Mouse (Mus musculus): ENCODE measurements at regions not wholly inside any gene's neighbourhood (a gene's known extent, or its start where the extent isn't known, plus 50 kb on each side); places are given as distances from the start of the nearest gene placed in this dataset.

- H3K9me3 ChIP-seq (replicated peaks; ENCODE audit: low read length), result no peaks in the 10 kb centered on the region
- no peak overlapping the region for H3K4me3 ChIP-seq (replicated peaks in 1 of 3; ENCODE audit: low read depth in 2 of 3, low read length in 2 of 3, poor library complexity in 1 of 3)
- H3K4me1 ChIP-seq (ENCODE audit: control insufficient read depth in 1 of 2, insufficient read depth in 2 of 2), result no peaks in the 10 kb centered on the region
- no peaks in the 10 kb centered on the region for H3K79me2 ChIP-seq (replicated peaks; ENCODE audit: control insufficient read depth, extremely low read depth, insufficient read depth, poor library complexity, severe bottlenecking)
- no peak overlapping the region for H3K9ac ChIP-seq (ENCODE audit: insufficient read depth, low read depth)
- no peak overlapping the region for H3K27ac ChIP-seq (ENCODE audit: insufficient read depth, low read depth)
- H3K36me3 ChIP-seq (replicated peaks in 1 of 2; ENCODE audit: control insufficient read depth in 1 of 2, insufficient read depth in 1 of 2, low read length in 1 of 2), result no peaks in the 10 kb centered on the region
- H3K27me3 ChIP-seq (replicated peaks), result peaks cover 89% of the 10 kb centered on the region
- H3K4me2 ChIP-seq (ENCODE audit: insufficient read depth, low read depth, poor library complexity, severe bottlenecking), result no peak overlapping the region
- dilution Hi-C loops (cut with MboI; ENCODE audit: extremely low pct_ligation_motif_present, extremely low pct_unique_long_range_greater_than_20kb, low sequenced_read_pairs), result no loop called here
- TF ChIP-seq MAX (IDR thresholded peaks at IDR 0.05; ENCODE audit: low read length) (no peak), MAZ (IDR thresholded peaks at IDR 0.05; ENCODE audit: low read depth, low read length) (no peak), EP300 (IDR thresholded peaks at IDR 0.05; ENCODE audit: low read length) (no peak), HCFC1 (IDR thresholded peaks at IDR 0.05; ENCODE audit: low read depth, low read length) (no peak), CTCF (conservative IDR thresholded peaks at IDR 0.05 in 1 of 2, IDR thresholded peaks at IDR 0.05 in 1 of 2; ENCODE audit: low read depth in 2 of 2, low read length in 2 of 2) (no peak), MAFK (IDR thresholded peaks at IDR 0.05; ENCODE audit: insufficient replicate concordance, low read length) (no peak)
- in situ Hi-C loops (cut with MboI; ENCODE audit: low pct_ligation_motif_present, low pct_unique_long_range_greater_than_20kb, low sequenced_read_pairs), result no loop called here
- DNase-seq (ENCODE audit: extremely low read depth), result no peak
Observed at GRCm38 (mm10) chr7:145008662-145009333, 69.1 kb upstream of the Ccnd1 start.

GRCm38 (mm10) chr7:145007216-145007615 is 67.5 kb upstream of the Ccnd1 start:
- in situ Hi-C loops (cut with MboI; ENCODE audit: low pct_ligation_motif_present, low pct_unique_long_range_greater_than_20kb, low sequenced_read_pairs), result no loop called here
- Histone ChIP-seq H3K36me3 (replicated peaks in 1 of 2; ENCODE audit: control insufficient read depth in 1 of 2, insufficient read depth in 1 of 2, low read length in 1 of 2) (no peaks in the 10 kb centered on the region), H3K27ac (ENCODE audit: insufficient read depth, low read depth) (no peak overlapping the region), H3K79me2 (replicated peaks; ENCODE audit: control insufficient read depth, extremely low read depth, insufficient read depth, poor library complexity, severe bottlenecking) (no peaks in the 10 kb centered on the region), H3K9me3 (replicated peaks; ENCODE audit: low read length) (no peaks in the 10 kb centered on the region), H3K9ac (ENCODE audit: insufficient read depth, low read depth) (no peak overlapping the region), H3K4me3 (replicated peaks in 1 of 3; ENCODE audit: low read depth in 2 of 3, low read length in 2 of 3, poor library complexity in 1 of 3) (no peak overlapping the region), H3K4me1 (ENCODE audit: control insufficient read depth in 1 of 2, insufficient read depth in 2 of 2) (no peaks in the 10 kb centered on the region), H3K27me3 (replicated peaks) (peaks cover 78% of the 10 kb centered on the region), H3K4me2 (ENCODE audit: insufficient read depth, low read depth, poor library complexity, severe bottlenecking) (no peak overlapping the region)
- TF ChIP-seq ELF1 (IDR thresholded peaks at IDR 0.05; ENCODE audit: low read depth, low read length) (no peak), SMC3 (IDR thresholded peaks at IDR 0.05; ENCODE audit: low read depth, low read length) (no peak)
- dilution Hi-C loops (cut with MboI; ENCODE audit: extremely low pct_ligation_motif_present, extremely low pct_unique_long_range_greater_than_20kb, low sequenced_read_pairs), result no loop called here
- no peak for DNase-seq (ENCODE audit: extremely low read depth)

- Histone ChIP-seq H3K4me3 (replicated peaks in 1 of 3; ENCODE audit: low read depth in 2 of 3, low read length in 2 of 3, poor library complexity in 1 of 3) (no peak overlapping the region), H3K9me3 (replicated peaks; ENCODE audit: low read length) (no peaks in the 10 kb centered on the region), H3K4me2 (ENCODE audit: insufficient read depth, low read depth, poor library complexity, severe bottlenecking) (no peak overlapping the region), H3K27me3 (replicated peaks) (peaks cover 69% of the 10 kb centered on the region), H3K79me2 (replicated peaks; ENCODE audit: control insufficient read depth, extremely low read depth, insufficient read depth, poor library complexity, severe bottlenecking) (no peaks in the 10 kb centered on the region), H3K4me1 (ENCODE audit: control insufficient read depth in 1 of 2, insufficient read depth in 2 of 2) (no peaks in the 10 kb centered on the region), H3K36me3 (replicated peaks in 1 of 2; ENCODE audit: control insufficient read depth in 1 of 2, insufficient read depth in 1 of 2, low read length in 1 of 2) (no peaks in the 10 kb centered on the region), H3K9ac (ENCODE audit: insufficient read depth, low read depth) (no peak overlapping the region), H3K27ac (ENCODE audit: insufficient read depth, low read depth) (no peak overlapping the region)
- no peak for TF ChIP-seq NELFE (IDR thresholded peaks at IDR 0.05; ENCODE audit: low read depth, low read length)
- no peak for TF ChIP-seq CHD1 (IDR thresholded peaks at IDR 0.05; ENCODE audit: low read depth, low read length)
- no peak for TF ChIP-seq ZMIZ1 (IDR thresholded peaks at IDR 0.05; ENCODE audit: low read depth, low read length)
- TF ChIP-seq USF2 (conservative IDR thresholded peaks at IDR 0.05; ENCODE audit: low read depth, low read length), result no peak
- TF ChIP-seq RCOR1 (conservative IDR thresholded peaks at IDR 0.05; ENCODE audit: low read depth, low read length), result no peak
- no peak for TF ChIP-seq USF1 (IDR thresholded peaks at IDR 0.05; ENCODE audit: low read depth, low read length)
- no peak for TF ChIP-seq MAFK (IDR thresholded peaks at IDR 0.05; ENCODE audit: insufficient replicate concordance, low read length)
- no peak for TF ChIP-seq KAT2A (IDR thresholded peaks at IDR 0.05; ENCODE audit: insufficient replicate concordance, low read length)
- TF ChIP-seq E2F4 (IDR thresholded peaks at IDR 0.05; ENCODE audit: insufficient replicate concordance, low read depth, low read length), result no peak
- TF ChIP-seq ZC3H11A (IDR thresholded peaks at IDR 0.05; ENCODE audit: low read depth, low read length), result no peak
- TF ChIP-seq MYC (IDR thresholded peaks at IDR 0.05; ENCODE audit: low read depth, low read length), result no peak
- no peak for TF ChIP-seq TCF12 (IDR thresholded peaks at IDR 0.05; ENCODE audit: low read depth, low read length)
- no peak for TF ChIP-seq SIN3A (IDR thresholded peaks at IDR 0.05; ENCODE audit: low read length)
- TF ChIP-seq CHD2 (IDR thresholded peaks at IDR 0.05; ENCODE audit: low read length), result no peak
- no peak for TF ChIP-seq JUN (IDR thresholded peaks at IDR 0.05; ENCODE audit: insufficient read depth, low read depth, low read length)
- TF ChIP-seq JUND (conservative IDR thresholded peaks at IDR 0.05; ENCODE audit: low read depth, low read length), result no peak
- TF ChIP-seq POLR2AphosphoS2 (IDR thresholded peaks at IDR 0.05; ENCODE audit: low read depth, low read length), result no peak
- no peak for TF ChIP-seq POLR2A (IDR thresholded peaks at IDR 0.05; ENCODE audit: low read depth, low read length)
- no peak for TF ChIP-seq MAX (IDR thresholded peaks at IDR 0.05; ENCODE audit: low read length)
- dilution Hi-C loops (cut with MboI; ENCODE audit: extremely low pct_ligation_motif_present, extremely low pct_unique_long_range_greater_than_20kb, low sequenced_read_pairs), result no loop called here
- DNase-seq (ENCODE audit: extremely low read depth), result no peak
- in situ Hi-C loops (cut with MboI; ENCODE audit: low pct_ligation_motif_present, low pct_unique_long_range_greater_than_20kb, low sequenced_read_pairs), result no loop called here
Observed at GRCm38 (mm10) chr7:145001503-145002084, 61.9 kb upstream of the Ccnd1 start.
